Mouse (Mus musculus): ENCODE data around the gene Bcl9l. TPM values are rescaled to one million over a fixed set of nuclear protein-coding genes. Genes with fewer than 3 reads are reported as not detected.
A peak's percentile ranks its signal among the peaks of the same experiment; 100 is the strongest.

Bcl9l gene
- polyA plus RNA-seq, 1 experiment from 2014 or later = 12.6 TPM

DNA sequence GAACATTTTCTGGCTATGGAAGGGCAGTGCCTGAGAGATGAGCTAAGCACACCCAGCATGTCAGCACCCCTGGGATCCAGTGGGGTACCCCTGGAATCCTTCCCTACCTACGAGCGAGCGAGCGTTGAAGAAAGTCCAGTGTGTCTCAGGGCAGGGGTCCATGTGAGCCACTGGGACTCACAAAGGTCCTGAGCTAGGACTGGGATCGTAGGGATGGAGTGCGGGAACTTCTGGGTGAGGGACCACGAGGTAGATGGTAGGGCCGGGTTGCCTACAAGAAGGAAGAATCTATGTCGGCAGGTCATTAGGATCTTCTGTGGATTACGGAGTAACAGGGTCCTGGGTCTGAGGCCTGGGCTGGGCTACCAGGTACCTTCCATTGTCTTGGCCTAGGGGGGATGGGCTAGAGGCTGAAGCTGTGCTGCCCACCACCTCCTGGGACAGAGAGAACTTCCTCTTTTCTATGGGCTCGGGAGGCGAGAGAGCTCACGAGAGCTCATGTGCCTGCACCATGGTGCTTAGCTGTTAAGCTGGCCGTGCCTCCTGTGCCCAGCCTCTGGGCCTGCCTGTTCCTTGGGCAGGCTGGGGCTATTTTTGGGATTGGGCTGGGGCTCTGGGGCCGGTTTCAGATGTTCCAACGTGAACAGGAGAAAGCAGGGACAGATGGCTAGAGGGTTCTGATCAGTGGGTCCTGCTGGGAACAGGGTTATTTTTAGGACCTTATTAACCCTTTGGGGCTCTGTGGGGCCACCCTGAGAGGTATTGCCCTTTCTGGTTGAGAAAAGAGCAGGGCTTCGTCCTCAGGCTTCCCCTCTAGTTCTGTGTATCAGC is 10.2 kb downstream of the Bcl9l start:
- H3K9me3 ChIP-seq (ENCODE audit: control insufficient read depth, low read length) = no peaks in the 10 kb centered on the region
- no peak for ATAC-seq (ENCODE audit: low FRiP score, low TSS enrichment)
- H3K4me2 ChIP-seq (ENCODE audit: low read length) = peak overlapping the region; percentile 15; the same call in 1 of the 2 replicates
- H3K36me3 ChIP-seq (ENCODE audit: control insufficient read depth, insufficient read depth, low read length) = no peaks in the 10 kb centered on the region
- no peaks in the 10 kb centered on the region for H3K27me3 ChIP-seq (ENCODE audit: control insufficient read depth, insufficient read depth, low read length)
- WGBS = 62% methylated on average over 17 of the region's 17 CpGs
- no peak overlapping the region for H3K27ac ChIP-seq (replicated peaks; ENCODE audit: low read depth, low read length)
- H3K4me1 ChIP-seq (ENCODE audit: control insufficient read depth, insufficient read depth, low read length) = peaks cover 70% of the 10 kb centered on the region
- H3K4me3 ChIP-seq (replicated peaks; ENCODE audit: low read depth, low read length) = no peak overlapping the region
- no peak for DNase-seq
- H3K9ac ChIP-seq (replicated peaks; ENCODE audit: low read length) = no peak overlapping the region; the same call in 1 of the 2 replicates

DNA sequence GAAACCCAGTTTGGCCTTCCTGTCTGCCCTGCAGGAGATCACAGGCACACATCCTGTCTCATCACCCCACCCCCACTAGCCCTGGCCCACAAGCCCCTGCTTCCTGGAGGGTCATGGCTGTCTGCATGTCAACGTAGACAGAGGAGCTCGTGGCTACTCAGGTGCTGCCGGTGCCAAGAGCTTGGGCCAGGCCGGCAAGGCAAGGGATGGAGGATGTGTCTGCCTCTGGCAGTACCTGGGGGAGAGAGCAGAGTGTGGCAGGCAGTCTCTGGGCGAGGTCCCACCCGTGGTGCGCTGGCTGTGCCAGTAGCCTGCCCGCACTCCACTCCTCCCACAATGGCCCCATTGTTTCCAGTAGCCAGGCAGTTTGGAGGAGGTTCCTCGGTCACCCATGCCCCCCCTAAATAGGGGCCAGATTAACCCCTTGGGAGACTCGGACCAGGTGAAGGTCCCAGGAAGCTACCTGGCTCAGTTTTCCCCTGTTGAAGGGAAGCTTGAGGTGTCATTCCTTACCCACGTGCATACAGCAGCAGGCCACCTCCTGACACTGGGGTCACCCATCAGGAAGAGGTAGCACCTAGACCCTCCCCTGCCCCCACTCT is 11.7 kb downstream of the Bcl9l start:
- DNase-seq (no peak), ATAC-seq (ENCODE audit: low FRiP score, low TSS enrichment) (no peak)
- Histone ChIP-seq H3K4me1 (ENCODE audit: control insufficient read depth, insufficient read depth, low read length) (peaks cover 70% of the 10 kb centered on the region), H3K36me3 (ENCODE audit: control insufficient read depth, insufficient read depth, low read length) (no peaks in the 10 kb centered on the region), H3K9me3 (ENCODE audit: control insufficient read depth, low read length) (no peaks in the 10 kb centered on the region), H3K27ac (replicated peaks; ENCODE audit: low read depth, low read length) (peak overlapping the region; percentile 17; the same call in 1 of the 2 replicates), H3K4me3 (replicated peaks; ENCODE audit: low read depth, low read length) (no peak overlapping the region), H3K27me3 (ENCODE audit: control insufficient read depth, insufficient read depth, low read length) (no peaks in the 10 kb centered on the region), H3K9ac (replicated peaks; ENCODE audit: low read length) (peak overlapping the region; percentile 26; the same call in 1 of the 2 replicates), H3K4me2 (ENCODE audit: low read length) (peak overlapping the region; percentile 17; the same call in 1 of the 2 replicates)
- WGBS = 14% methylated on average over 11 of the region's 11 CpGs

DNA sequence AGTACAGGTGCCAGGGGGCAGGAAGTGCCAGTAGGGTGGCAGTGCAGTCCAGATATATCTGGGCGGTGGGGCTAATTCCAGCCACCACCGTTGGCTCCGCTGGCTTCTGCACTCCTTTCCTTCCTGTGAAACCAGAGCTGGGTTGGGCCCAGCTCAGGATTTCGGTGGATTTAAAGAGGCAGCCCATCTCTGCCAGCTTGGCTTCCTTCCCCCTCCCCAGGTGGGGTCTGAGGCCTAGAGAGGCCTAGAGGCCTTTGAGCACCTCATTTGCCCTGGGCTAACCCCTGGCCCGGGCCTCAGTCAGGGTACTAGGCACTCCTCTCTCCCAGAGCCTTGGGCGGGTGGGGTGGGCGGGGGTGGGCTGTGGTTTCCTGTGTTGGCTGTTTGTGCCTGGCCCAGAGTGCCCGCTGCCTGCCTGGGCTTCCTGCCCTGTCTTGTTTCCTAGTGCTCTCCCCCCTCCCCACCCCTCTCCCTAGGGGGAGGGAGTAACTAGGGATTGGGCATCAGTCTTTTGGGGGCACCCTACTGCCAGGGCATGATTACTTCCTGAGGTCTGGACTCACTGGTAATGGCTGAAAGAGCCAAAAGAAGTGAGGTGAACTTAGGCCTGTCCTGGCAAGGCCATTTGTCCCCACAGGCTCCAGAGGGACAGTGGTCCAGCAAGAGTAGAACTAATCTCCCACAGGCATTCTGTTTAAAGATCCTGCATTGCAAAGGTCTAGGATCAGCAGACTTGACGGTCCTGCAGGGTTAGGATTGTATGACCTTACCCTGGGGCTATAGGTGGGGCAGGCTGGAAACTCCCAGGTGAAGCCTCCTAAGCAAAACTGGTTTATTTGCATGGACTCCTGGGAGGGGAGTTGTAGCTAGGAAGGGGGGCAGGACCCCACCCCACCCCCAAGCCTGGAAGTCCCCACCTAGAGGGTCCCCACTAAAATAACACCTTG is 12.5 kb downstream of the Bcl9l start:
- H3K9ac ChIP-seq (replicated peaks; ENCODE audit: low read length) = no peak overlapping the region
- H3K27ac ChIP-seq (replicated peaks; ENCODE audit: low read depth, low read length) = peak overlapping the region; percentile 17; the same call in 1 of the 2 replicates
- no peak for ATAC-seq (ENCODE audit: low FRiP score, low TSS enrichment)
- H3K4me2 ChIP-seq (ENCODE audit: low read length) = peak overlapping the region; percentile 17; the same call in 1 of the 2 replicates
- H3K4me3 ChIP-seq (replicated peaks; ENCODE audit: low read depth, low read length) = no peak overlapping the region
- H3K9me3 ChIP-seq (ENCODE audit: control insufficient read depth, low read length) = no peaks in the 10 kb centered on the region
- WGBS = 55% methylated on average over 9 of the region's 9 CpGs
- H3K36me3 ChIP-seq (ENCODE audit: control insufficient read depth, insufficient read depth, low read length) = no peaks in the 10 kb centered on the region
- DNase-seq = no peak
- peaks cover 70% of the 10 kb centered on the region for H3K4me1 ChIP-seq (ENCODE audit: control insufficient read depth, insufficient read depth, low read length)
- no peaks in the 10 kb centered on the region for H3K27me3 ChIP-seq (ENCODE audit: control insufficient read depth, insufficient read depth, low read length)

DNA sequence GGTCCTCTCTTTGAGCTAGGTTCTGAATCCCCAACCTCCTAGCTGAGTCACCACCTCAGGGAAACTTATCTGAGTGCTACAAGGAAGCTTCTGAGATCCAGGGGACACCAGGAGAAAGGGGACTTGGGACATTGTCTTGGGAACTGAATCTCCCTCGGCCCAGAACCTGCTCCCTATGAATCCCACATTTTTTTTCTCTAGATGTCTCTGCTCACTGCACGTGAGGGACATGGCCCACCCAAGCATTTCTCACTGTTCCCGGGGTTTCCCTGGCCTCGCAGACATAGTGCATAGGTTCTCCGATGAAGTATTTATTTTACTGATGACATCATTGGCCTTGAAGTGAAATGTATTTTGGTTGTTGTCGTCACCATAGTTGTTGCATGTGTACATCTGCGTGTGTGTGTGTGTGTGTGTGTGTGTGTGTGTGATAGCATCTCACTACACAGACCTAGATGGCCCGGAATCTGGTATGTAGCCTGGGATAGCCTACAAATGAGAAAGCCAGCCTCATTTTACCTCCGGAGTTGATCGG is 13.3 kb downstream of the Bcl9l start:
- ATAC-seq (ENCODE audit: low FRiP score, low TSS enrichment) = no peak
- Histone ChIP-seq H3K4me1 (ENCODE audit: control insufficient read depth, insufficient read depth, low read length) (peaks cover 70% of the 10 kb centered on the region), H3K27me3 (ENCODE audit: control insufficient read depth, insufficient read depth, low read length) (no peaks in the 10 kb centered on the region), H3K36me3 (ENCODE audit: control insufficient read depth, insufficient read depth, low read length) (peaks cover 3% of the 10 kb centered on the region; the same call in 1 of the 2 replicates), H3K4me3 (replicated peaks; ENCODE audit: low read depth, low read length) (no peak overlapping the region), H3K27ac (replicated peaks; ENCODE audit: low read depth, low read length) (no peak overlapping the region), H3K4me2 (ENCODE audit: low read length) (no peak overlapping the region), H3K9me3 (ENCODE audit: control insufficient read depth, low read length) (no peaks in the 10 kb centered on the region), H3K9ac (replicated peaks; ENCODE audit: low read length) (no peak overlapping the region)
- 91% methylated on average over 10 of the region's 10 CpGs for WGBS
- DNase-seq = no peak

DNA sequence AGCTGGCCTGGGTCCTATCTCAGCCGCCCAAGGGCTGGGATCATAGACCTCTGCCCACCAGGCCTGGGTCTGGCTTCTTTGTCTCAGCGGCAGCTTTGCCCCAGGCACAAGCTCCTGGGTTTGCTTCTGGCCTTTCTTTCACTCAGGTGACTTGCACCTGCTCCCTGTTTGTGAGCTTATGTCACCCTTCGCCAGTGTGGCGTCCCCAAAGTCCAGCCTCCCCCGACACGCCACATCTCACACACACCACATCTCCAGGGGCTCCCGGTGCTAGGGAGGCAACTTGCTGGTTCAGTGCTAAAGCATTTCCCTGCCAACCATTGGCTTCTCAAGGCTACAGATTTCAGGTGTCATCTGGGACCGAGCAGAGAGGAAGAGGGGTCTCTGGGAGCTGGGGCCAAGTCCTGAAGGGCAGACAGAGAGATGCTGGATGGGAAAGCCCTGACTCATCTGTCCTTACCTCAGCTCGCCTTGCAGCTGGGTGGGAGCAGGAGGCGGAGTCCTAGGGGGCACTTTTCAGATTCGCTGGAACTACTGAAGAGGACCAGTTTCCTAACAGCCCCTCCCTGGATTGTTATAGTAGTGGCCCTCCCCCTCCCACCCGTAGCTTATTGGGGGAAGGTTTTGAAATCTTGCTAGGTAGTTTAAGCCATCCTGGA is 14.3 kb downstream of the Bcl9l start:
- Histone ChIP-seq H3K4me1 (ENCODE audit: control insufficient read depth, insufficient read depth, low read length) (peaks cover 70% of the 10 kb centered on the region), H3K4me3 (replicated peaks; ENCODE audit: low read depth, low read length) (no peak overlapping the region), H3K36me3 (ENCODE audit: control insufficient read depth, insufficient read depth, low read length) (peaks cover 8% of the 10 kb centered on the region; the same call in 1 of the 2 replicates), H3K27me3 (ENCODE audit: control insufficient read depth, insufficient read depth, low read length) (no peaks in the 10 kb centered on the region), H3K9ac (replicated peaks; ENCODE audit: low read length) (no peak overlapping the region), H3K4me2 (ENCODE audit: low read length) (no peak overlapping the region), H3K9me3 (ENCODE audit: control insufficient read depth, low read length) (no peaks in the 10 kb centered on the region), H3K27ac (replicated peaks; ENCODE audit: low read depth, low read length) (no peak overlapping the region)
- DNase-seq (no peak), ATAC-seq (ENCODE audit: low FRiP score, low TSS enrichment) (no peak)
- WGBS = 49% methylated on average over 12 of the region's 12 CpGs

DNA sequence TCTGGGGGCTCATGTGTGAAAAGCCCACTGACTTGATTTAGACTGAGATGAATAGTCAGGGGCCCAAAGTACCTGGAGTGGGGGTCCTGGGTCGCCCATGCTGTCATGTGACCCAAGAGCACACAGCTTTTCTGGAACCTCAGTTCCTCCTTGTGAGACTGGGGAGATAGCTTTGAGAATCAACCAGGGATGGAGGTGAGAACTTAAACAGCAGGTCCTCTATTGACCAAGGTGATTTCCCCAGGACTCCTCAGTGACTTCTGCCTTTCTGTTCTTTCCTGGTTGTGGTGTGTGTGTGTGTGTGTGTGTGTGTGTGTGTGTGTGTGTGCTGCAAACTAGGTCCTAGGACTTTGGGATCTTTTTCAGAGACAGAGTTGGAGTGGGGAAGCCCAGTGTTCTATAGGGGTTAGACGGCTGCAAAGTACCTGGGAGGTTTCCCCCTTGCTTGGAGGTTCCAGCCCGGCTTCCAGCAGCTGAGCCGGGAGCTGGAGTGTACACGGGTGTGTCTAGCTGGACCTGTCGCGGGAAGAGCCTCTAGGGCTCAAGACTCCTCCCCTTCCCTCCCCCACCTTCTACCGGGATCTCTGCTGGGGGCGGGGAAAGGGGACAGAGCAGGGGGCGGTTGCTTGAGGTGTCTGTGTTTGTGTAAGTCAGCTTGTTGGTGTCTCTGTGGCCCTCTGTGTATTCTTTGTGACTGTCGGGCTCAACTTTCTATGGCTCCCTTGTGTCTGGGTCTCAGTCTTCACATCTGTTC is 15.2 kb downstream of the Bcl9l start:
- no peak for DNase-seq

DNA sequence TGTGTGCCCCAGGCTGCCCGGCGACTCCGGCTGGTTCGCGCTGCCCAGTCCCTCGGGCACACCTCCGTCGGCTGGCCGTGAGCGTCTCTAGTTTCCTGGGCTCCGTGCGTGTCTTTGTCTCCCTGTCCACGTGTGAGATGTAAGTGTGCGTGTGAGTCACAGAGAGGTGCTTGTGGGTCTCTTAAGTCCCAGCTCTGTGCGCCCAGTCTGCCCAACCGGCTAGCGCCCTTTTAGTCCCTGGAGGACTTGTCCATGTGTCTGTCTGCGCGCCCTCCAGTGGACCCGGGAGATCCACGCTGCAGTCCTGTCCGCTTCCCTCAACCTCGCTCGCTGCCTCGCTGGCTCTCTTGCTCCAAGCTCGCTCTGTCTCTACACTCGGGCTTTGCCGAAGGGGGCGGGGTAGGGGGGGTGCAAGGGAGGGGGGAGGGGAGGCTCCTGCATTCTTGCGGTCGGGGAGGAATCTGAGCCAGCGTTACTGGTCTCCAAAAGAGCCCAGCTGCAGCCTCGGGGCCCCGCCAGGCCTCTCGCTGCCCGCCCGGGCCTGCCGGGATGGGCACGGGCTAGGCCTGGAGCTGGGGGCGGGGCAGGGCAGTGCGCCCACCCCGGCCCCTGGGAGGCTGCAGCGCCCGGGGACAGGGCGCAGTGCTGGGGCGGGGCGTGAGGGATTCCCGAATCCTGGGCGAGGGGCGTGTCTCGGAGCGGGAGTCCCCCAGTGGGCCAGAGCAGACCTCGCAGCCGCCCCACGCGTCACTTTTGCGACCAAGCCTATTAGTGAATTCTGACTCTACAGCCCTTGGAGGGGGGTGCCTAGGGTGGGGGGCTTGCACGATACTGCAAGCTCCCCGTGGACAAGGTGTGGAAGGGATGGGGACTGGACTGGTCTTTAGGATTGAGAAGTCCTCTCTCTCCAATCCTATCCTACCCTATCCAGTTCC is 16.1 kb downstream of the Bcl9l start:
- H3K9ac ChIP-seq (replicated peaks; ENCODE audit: low read length) = peak overlapping the region; percentile 61
- ATAC-seq (ENCODE audit: low FRiP score, low TSS enrichment) (peak; percentile 78), DNase-seq (peak; percentile 82)
- no peaks in the 10 kb centered on the region for H3K9me3 ChIP-seq (ENCODE audit: control insufficient read depth, low read length)
- peak overlapping the region; percentile 34 for H3K4me3 ChIP-seq (replicated peaks; ENCODE audit: low read depth, low read length)
- H3K4me1 ChIP-seq (ENCODE audit: control insufficient read depth, insufficient read depth, low read length) = peaks cover 57% of the 10 kb centered on the region
- peaks cover 8% of the 10 kb centered on the region; the same call in 1 of the 2 replicates for H3K36me3 ChIP-seq (ENCODE audit: control insufficient read depth, insufficient read depth, low read length)
- H3K27ac ChIP-seq (replicated peaks; ENCODE audit: low read depth, low read length) = peak overlapping the region; percentile 89
- WGBS = 0% methylated on average over 58 of the region's 59 CpGs
- no peaks in the 10 kb centered on the region for H3K27me3 ChIP-seq (ENCODE audit: control insufficient read depth, insufficient read depth, low read length)
- peak overlapping the region; percentile 82 for H3K4me2 ChIP-seq (ENCODE audit: low read length)

More for the DNA sequence above, 15.2 kb downstream of the Bcl9l start:
- H3K4me1 ChIP-seq (ENCODE audit: control insufficient read depth, insufficient read depth, low read length) = peaks cover 66% of the 10 kb centered on the region
- H3K27ac ChIP-seq (replicated peaks; ENCODE audit: low read depth, low read length) = peak overlapping the region; percentile 89
- no peaks in the 10 kb centered on the region for H3K9me3 ChIP-seq (ENCODE audit: control insufficient read depth, low read length)
- H3K9ac ChIP-seq (replicated peaks; ENCODE audit: low read length) = peak overlapping the region; percentile 61; the same call in 1 of the 2 replicates
- H3K4me2 ChIP-seq (ENCODE audit: low read length) = peak overlapping the region; percentile 82
- H3K36me3 ChIP-seq (ENCODE audit: control insufficient read depth, insufficient read depth, low read length) = peaks cover 8% of the 10 kb centered on the region; the same call in 1 of the 2 replicates
- peak overlapping the region; percentile 34 for H3K4me3 ChIP-seq (replicated peaks; ENCODE audit: low read depth, low read length)
- no peak for ATAC-seq (ENCODE audit: low FRiP score, low TSS enrichment)
- H3K27me3 ChIP-seq (ENCODE audit: control insufficient read depth, insufficient read depth, low read length) = no peaks in the 10 kb centered on the region
- 3% methylated on average over 11 of the region's 11 CpGs for WGBS
